Mouse (Mus musculus) CD4-positive, CD25-positive, alpha-beta regulatory T cell (primary cell): Measurements from ENCODE around the gene Tigit. TPM values are rescaled to one million over a fixed set of nuclear protein-coding genes. Genes with fewer than 3 reads are reported as not detected.

Source experiments
- polyA plus RNA-seq: library from polyadenylated mRNA; unstranded; fragments of 100-300 nt; shearing (Covaris generic); gene quantifications from one replicate; pipeline ENCODE4 v1.2.1, GENCODE M21; 2017

Tigit gene
- 29.2 TPM for polyA plus RNA-seq

GRCm38 (mm10) chr16:43663978-43664579 lies at the start of gene Tigit:
Tigit (minus strand) TSS chr16:43664146.

Other genes starting within 250 kb of the Tigit start
- not detected for gene Drd3, start 89.9 kb upstream of the Tigit start, polyA plus RNA-seq
- 14.9 TPM for gene Ccdc191, start 225.7 kb upstream of the Tigit start, polyA plus RNA-seq